Mouse (Mus musculus): ENCODE data around the gene Fam71b. TPM values are rescaled to one million over a fixed set of nuclear protein-coding genes. Genes with fewer than 3 reads are reported as not detected.

The Fam71b gene
- total RNA-seq (2021): not detected

DNA sequence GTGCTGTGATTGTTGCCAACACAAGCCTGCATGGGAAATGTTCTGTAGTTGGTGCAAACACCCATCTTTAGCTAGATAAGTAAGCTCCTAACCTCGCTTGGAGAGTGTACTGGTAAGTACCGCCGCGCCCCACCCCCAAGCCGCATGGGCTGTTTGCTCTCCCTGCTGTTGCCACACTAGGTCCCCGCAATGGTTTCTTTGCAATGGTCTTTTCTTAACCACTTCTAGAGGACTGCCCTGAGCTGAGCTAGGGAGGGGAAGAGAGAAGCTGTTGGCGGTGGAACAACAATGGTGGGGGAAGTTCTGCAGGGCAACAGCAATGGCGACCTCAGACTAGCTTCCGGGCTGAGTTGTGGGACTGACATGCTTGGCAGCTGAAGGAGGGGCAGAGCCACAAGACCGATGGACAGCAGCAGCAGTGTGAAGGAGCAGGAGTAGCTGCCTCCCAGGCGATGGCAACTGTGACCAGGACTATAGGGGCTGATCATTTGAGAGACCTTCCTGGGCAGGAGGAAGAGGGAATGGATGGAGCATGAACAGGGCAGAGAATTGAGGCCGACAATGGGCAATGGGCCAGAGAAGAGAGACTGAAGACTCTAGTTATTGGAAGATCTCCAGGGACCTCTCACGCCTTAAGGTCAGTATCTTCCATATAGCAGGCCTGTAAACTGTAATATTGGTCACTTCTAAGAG lies at the start of gene Fam71b:
TSS of gene Fam71b (plus strand) at position 393 of the 693 bp plus-strand sequence.
- intact Hi-C loops (cut with DNase I): no loop called here

DNA sequence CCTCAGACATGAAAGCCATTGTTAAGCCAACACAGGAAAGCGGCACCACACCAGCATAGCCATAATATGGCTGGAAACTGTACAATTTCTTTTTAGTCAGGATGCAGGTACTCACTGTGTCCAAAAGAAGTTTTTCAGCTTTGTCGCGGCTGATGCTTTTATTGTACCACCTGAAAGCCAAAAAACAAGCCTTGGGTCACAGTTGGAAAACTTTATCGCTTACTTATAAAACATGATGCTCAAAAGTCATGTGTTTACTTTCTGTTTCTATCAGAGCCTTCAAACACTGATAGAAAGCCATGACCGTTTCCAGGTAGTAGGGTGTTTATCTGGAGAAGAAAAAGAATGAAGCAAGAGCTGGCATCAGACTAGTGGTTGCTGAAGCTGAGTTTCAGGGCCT lies 48.6 kb upstream of the Fam71b start:
- intact Hi-C loops (cut with DNase I): no loop called here
- no peak for DNase-seq (ENCODE audit: low spot score in 2 of 2)

More for the DNA sequence above, at the start of gene Fam71b:
- no peak for DNase-seq (ENCODE audit: low spot score in 2 of 2)

DNA sequence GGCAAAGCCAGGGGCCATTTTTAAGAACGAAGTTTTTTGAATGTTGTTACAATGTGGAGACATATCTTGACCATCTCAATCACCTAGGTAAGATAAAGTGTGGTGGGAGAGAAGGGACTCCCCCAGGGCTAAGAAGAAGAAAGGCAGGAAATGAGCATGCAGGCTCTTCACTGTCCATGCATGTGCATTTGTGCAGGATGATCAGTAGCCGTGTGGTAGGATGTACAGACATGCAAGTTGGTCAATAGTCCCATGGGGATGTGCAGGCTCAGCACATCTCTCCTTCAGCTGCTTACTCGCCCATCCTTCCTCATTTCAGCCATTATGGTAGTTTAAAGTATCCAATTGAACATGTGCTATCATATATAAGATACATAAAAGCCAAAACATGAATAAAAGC lies 47.9 kb upstream of the Fam71b start:
- intact Hi-C loops (cut with DNase I): no loop called here
- no peak for DNase-seq (ENCODE audit: low spot score in 2 of 2)

DNA sequence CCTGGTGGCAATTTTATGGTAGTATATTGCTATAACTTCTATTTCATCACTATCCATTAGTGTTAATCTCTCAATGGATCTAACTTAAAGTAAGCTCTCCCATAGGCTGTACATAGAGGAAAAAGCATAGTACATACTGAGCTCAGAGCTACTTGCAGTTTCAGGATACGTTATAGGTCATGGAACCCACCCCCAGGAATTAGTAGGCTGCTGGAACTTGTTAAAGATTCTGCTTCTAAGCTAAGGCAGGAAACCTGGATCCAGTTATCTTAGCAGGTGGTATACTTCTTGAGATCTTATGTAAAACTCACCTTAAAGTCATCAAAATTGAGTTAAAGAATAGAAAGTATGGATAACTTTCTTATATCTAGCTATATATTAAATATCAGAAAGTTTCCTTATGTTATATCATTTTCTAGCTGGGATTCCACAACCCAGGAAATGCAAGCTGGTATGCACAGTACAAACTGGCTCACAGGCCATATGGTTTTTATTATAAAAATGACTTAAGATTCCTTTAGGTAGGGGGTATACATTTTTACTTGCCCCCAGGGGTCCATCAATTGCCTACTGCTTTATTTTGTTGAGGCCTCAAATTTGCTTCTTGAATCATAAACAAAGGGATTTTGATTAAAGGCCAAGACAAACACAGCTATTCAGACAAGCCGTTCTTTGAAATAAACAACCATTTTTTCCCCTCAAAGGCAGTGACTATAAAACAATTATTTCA lies 46.5 kb upstream of the Fam71b start:
- no peak for DNase-seq (ENCODE audit: low spot score in 2 of 2)
- intact Hi-C loops (cut with DNase I): no loop called here

DNA sequence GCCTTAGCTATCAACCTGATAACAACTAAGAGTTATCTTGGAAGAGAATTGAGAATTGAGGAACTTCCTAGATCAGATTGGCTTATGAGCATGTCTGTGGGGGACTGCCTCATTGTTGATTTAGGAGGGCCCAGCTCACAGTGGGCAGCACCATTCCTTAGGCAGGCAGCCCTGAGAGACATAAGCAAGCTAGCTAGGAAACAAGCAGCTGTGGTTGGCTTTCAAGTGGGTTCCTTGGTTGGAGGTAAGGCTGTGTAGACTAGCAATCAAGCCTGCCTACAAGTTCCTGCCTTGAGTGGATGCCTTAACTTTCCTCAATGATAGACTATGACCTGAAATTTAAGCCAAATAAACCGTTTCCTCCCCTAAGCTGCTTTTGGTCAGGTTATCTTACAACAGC lies 38.0 kb upstream of the Fam71b start:
- no peak for DNase-seq (ENCODE audit: low spot score in 2 of 2)
- intact Hi-C loops (cut with DNase I): no loop called here

DNA sequence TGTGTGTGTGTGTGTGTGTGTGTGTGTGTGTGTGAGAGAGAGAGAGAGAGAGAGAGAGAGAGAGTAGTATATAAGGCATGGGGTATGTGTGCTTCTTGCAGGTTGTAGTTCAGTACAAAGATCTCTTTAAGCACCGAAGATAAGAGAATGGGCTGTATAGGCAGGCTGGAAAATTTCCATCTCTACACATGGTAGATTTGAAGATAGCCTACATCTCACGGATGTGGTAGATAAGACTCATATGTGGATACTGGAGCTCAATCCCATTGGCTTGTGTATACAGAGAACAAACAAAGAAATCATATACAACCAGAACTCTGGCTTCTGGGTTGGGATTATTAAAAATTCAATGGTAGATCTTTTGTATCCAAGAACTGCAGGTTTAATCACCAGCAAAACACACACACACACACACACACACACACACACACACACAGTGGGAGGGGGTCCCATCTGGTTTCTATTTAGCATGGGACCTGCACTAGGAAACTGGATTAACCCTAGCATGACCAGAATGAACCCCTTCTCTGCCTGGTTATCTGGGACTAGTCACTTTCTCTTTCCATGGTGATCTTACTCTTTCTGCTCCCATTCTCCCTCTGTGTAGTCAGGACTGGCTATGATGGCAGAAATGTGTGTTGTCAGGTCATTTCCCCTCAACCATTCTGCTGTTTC lies 35.2 kb upstream of the Fam71b start:
- no peak for DNase-seq (ENCODE audit: low spot score in 2 of 2)
- intact Hi-C loops (cut with DNase I): no loop called here

DNA sequence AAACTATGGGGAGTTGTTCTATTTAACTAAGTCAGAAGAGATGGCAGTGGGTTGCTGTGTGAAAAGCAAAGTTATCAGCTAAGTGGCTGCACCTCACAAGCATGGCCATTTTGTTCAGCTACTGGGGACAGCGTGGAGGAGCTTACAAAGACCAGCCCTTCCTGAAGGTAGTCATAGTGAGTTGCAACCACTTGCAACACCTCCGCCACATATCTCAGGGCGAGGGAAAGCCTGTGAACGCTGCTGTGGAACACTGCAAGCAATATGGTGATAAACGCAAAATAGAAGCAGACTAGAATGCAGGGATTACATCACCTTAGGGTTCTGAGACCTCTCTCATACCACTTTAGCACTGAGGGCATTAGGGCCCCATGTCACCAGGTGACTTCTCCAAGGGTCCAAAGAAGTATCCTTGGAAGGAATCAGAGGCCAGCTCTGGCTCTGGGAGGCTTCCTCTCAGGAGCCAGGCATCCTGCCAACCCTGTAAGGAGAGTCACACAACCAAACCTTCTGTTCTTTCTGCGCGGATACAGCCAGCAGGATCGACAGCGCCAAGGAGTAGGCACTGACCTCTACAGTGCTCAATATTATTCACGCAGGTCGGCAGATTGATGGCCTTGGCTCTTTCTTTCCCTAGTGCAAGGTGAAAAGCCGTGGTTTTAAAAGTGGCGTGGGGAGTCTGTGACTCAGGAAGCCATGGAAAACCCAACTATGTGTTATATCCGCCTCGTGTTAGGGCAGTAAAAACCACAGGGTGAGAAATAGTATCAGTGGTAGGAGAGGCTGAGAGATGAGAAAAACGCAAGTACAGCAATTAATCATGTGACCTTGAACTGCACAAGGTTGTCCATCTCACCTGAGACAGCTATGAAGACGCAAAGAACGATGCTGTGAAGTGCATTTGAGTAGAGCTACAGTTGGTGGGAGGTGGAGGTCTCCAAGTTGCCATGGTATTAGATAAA lies 34.0 kb upstream of the Fam71b start:
- intact Hi-C loops (cut with DNase I): no loop called here
- peak in 1 of 2 experiments; percentile 23 for DNase-seq (ENCODE audit: low spot score in 2 of 2)

DNA sequence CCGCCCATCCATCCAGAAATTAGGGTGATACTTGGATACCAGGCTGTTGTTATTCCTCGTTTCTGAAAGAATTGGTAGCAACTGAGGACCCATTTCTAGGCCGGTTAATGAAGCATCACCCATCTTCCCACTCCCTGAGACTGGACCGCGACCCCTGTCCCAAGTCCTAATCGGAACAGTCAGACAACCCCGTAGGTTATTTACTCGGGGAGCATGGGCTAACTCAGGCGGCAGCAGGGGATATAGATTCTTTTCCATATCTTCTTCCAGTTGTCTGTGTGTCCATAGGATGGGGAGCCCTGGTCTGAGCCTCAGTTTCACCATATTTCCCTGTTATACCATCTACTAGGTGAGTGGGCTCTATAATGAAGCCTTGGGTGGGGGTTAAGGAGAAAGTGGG lies 32.5 kb upstream of the Fam71b start:
- no peak for DNase-seq (ENCODE audit: low spot score in 2 of 2)

DNA sequence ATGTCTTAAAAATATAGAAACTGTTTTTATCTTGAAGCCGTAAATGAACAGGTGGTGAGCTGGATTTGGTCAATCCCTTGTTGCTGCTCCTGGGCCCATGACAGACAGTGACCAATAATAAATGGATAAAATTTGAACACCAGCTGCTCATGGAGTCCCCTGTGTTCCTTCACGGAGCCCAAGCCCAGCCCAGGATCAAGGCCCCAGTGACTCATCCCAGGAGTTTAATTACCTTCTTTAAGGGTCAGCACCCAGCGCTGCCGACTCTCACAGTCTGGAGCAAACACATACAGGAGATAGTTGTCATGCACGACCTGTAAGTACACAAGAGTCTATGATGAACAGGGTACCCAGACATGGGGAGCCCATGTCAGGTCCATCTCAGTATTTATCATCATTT lies 30.6 kb upstream of the Fam71b start:
- intact Hi-C loops (cut with DNase I): no loop called here
- DNase-seq (ENCODE audit: low spot score in 2 of 2): no peak

More for the DNA sequence above, 32.5 kb upstream of the Fam71b start:
- intact Hi-C loops (cut with DNase I): no loop called here

DNA sequence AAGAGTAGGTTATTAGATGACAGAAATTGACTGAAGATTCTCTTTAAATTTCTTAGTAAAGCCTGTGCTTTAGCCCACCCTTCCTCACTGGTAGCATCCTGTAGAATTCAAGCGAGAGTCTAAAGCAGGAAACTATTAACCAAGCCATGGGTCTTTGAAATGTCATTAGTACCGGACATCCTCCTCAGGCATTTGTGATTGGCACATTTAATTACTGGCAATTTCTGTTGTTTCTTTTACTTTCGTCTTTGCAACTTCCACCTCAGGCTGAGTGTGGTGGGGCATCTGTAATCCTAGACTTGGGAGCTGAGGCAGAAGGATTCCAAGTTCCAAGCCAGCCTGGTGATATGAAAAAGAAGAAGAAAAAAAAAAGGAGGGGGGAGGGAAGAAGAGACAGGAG lies 30.0 kb upstream of the Fam71b start:
- intact Hi-C loops (cut with DNase I): no loop called here

DNA sequence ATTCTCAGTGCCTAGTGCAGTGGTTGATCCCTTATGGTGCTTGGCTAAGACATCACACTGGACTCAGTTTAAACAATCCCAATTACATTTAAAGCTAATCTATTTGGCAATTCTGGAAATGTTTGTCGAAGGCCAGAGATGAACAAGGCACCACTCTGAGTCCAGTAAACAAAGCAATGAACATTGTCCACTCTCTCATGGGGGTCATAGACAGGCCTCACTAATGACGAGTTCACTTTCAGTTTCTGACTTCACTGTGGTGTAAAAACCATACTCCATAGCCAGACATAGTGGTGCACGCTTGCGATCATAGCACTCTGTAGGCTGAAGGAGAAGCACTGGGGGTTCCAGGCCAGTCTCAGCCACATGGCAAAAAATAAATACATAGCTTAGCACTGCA lies 25.9 kb upstream of the Fam71b start:
- intact Hi-C loops (cut with DNase I): no loop called here
- no peak for DNase-seq (ENCODE audit: low spot score in 2 of 2)

More for the DNA sequence above, 30.0 kb upstream of the Fam71b start:
- no peak for DNase-seq (ENCODE audit: low spot score in 2 of 2)

DNA sequence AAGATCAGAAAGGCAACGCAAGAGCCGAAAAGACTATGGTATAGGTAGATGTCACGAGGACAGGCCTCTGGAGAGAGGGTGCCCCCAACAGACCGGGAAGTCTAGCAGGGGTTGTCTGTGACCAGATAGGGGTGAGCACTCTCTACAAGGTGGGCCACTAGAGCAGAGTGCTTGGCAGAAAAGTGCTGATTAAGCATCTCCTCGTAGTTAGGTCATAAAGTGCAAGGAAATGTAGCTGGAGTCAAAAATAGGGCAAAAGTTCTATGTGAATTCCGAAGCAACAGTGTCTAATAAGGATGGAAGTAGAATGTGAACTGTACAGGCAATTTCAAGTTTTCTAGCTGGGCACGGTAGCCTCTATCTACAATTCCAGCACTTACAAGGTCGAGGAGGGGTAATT lies 25.1 kb upstream of the Fam71b start:
- intact Hi-C loops (cut with DNase I): no loop called here

DNA sequence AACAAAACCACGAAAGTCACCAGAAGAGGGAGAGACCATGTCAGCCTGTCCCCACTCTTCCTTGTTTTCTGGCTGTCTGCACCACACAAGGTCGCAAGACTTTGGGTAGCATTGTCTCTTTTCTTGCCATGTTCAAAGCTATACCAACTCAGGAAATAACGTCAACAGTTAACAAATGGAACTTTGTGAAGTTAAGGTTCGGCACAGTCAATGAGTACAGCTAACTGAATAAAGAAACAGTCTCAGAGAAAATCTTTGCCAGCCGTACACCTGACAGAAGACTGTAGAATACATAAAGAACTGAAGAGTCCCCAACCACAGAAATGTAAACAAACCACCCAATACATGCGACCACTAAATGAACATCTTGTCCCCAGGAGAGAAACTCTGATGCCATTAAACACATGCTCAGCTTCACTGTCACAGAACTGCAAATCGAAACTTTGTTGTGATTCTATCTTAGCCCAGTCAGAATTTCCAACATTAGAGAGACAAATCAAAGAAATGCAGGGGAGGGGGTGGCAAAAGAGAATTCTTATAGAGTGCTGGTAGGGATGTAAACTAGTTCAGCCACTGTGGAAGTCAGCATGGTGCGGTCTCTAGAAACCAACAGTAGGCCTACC lies 23.9 kb upstream of the Fam71b start:
- no peak for DNase-seq (ENCODE audit: low spot score in 2 of 2)
- intact Hi-C loops (cut with DNase I): no loop called here

More for the DNA sequence above, 25.1 kb upstream of the Fam71b start:
- DNase-seq (ENCODE audit: low spot score in 2 of 2): no peak

DNA sequence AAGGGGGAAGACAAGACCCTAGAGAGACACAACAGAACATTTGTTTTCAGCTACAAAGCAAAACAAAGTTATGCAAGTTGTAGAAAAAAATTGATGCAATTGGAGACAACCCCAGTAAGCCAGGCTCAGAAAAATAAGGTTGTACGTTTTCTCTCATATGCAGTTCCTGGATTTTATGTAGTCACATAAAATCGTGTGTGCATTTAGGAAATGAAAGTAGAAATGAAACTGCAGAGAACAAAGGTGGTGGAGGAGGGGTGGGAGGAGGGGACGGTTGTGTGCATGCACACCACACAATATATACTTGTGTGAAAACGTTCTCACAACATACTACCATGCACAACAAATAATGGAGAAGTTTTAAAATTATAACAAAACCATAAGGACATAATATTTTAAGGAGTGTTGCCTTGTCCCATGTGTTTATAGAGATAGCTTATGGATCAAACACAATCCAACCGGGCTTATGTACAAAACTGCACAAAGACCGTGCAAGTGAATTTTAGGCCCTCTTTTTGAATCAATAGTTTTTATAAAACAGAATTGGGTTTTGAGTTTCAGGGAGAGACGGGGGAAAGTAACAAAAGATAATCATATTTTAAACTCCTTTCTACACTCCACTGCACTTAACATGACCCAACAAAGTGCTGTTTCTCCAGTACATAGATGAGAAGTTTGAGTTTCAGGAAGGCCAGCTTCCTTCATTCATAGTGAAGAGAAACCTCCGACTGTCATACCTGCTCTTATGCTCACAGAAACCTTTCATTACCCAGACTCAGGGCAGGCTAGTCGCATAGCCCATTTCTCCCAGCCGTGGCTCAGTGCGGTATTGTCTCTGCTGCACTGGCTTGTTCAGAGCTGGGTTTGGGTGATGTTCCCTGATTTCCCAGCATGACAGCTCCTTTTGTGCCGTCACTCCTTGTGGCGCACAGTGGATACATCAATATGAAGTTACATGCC lies 23.0 kb upstream of the Fam71b start:
- intact Hi-C loops (cut with DNase I): no loop called here
- no peak for DNase-seq (ENCODE audit: low spot score in 2 of 2)

DNA sequence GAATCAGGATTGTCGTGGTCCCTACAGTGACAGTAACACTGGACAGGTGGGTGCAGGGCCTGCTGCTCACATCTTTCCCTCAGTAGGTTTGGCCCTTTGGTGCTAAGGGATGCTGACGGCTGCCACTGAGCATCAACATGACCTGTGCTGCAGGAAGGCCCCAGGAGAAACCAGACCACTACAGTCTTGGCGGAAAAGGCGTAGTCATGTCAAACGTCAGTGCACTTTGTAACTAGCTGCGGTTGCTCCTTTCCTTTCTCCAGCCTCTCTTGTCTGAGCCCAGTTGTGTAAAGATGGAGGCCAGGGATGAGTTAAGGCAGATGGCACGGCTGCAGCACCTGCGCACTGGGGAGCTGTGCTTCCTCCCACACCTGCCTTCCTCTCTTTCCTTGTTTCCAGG lies 21.3 kb upstream of the Fam71b start:
- intact Hi-C loops (cut with DNase I): no loop called here
- DNase-seq (ENCODE audit: low spot score in 2 of 2): no peak

DNA sequence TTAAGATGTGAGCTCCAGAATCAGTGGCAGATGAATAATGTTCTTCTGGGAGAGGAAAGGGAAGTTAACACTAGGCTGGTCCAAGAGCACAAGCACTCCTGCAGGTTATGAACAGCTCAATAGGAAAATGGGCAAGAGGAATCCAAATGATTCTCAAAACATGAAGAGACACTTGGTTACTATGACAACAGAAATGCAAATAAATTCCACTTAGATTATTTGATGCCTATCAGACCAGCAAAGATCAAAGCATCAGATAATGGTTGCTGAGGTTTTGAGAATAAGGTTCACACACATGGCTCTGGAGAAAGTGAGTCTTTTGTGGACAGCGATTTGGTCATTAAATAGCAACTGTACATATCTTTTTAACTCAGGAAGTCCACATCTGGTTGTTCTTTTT lies 19.0 kb upstream of the Fam71b start:
- intact Hi-C loops (cut with DNase I): no loop called here
- no peak for DNase-seq (ENCODE audit: low spot score in 2 of 2)

DNA sequence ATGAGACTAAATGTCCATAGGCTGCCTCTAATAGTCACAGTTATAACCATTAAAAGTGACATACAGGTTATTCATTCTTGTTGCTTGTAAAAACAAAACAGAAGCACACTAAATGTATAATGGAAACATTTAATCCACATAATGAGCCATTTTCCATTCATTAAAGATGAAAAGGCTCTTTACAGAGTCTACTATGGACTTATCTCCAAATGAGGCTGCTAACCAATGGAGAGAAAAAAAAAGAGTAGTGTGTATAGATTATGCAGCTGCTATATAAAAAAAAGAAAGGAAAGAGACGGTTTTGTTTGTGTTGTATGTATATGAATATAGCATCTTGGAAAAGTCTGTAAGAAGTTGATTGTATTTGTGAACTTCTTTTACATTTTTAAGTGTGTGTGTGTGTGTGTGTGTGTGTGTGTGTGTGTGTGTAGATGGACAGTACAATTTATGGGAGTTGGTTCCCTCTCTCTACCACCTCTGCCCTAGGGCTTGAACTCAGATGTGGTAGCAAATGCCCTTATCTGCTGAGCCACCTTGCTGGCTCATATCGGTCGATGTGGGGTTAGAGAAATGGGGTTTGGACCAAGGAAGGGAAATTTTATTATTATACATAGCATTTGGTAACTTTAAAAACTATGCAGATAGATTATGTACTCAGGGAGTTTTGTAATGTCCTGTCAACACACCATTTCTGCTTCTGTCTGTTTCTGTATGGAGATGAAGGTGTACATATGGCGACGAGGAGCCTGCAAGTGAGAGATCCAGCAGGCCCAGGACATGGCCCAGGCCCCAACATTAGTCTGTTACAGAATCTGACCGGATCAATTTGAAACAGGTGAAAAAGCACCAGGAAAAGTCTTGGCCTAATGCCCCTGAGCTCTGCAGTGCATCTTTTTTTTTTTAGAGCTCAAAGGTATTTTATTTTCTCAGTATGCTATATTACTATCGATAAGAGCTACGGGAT lies 18.3 kb upstream of the Fam71b start:
- intact Hi-C loops (cut with DNase I): no loop called here
- DNase-seq (ENCODE audit: low spot score in 2 of 2): no peak

Data from left cerebral cortex, postnatal 25 days (tissue).